Mouse (Mus musculus) hindbrain, postnatal 0 days (tissue): ENCODE measurements around the gene Eif2ak4. TPM values are rescaled to one million over a fixed set of nuclear protein-coding genes. Genes with fewer than 3 reads are reported as not detected.

Source experiments
- ATAC-seq: fragments of 200-750 bp; cut with Nextera tagmentation; 2 replicates; pipeline ENCODE4 v1.8.0; 2017; ENCODE audit warnings: mild to moderate bottlenecking, moderate TSS enrichment, moderate library complexity
- DNase-seq: peaks from one replicate; pipeline ENCODE4 v3.0.0-alpha.2; 2015; ENCODE audit warnings: low spot score
- H3K27ac ChIP-seq: fragments of 300-500 bp; sonication (generic); 2 replicates; pipeline ENCODE4 v1.5.1; 2014; ENCODE audit warnings: mild to moderate bottlenecking
- H3K27me3 ChIP-seq: fragments of 300-500 bp; sonication (generic); 2 replicates; pipeline ENCODE4 v1.6.1; 2014; ENCODE audit warnings: low read length, mixed read lengths; ENCODE audit not compliant: insufficient read depth
- H3K36me3 ChIP-seq: fragments of 300-500 bp; sonication (generic); 2 replicates; pipeline ENCODE4 v1.6.1; 2014; ENCODE audit warnings: low read length, mixed read lengths; ENCODE audit not compliant: insufficient read depth
- H3K4me1 ChIP-seq: fragments of 300-500 bp; sonication (generic); 2 replicates; pipeline ENCODE4 v1.6.1; 2014; ENCODE audit warnings: antibody characterized with exemption, low read length, mixed read lengths; ENCODE audit not compliant: insufficient read depth
- H3K4me2 ChIP-seq: fragments of 300-500 bp; sonication (generic); 2 replicates; pipeline ENCODE4 v1.6.1; 2014; ENCODE audit warnings: low read depth, mild to moderate bottlenecking, low read length, moderate library complexity, mixed read lengths
- H3K4me3 ChIP-seq: fragments of 300-500 bp; sonication (generic); 2 replicates; pipeline ENCODE4 v1.5.1; 2014; ENCODE audit warnings: low read length
- H3K9ac ChIP-seq: fragments of 300-500 bp; sonication (generic); replicated peaks from 2 replicates; pipeline ENCODE4 v1.6.1; 2014; ENCODE audit warnings: mild to moderate bottlenecking, low read length, moderate library complexity, mixed read lengths
- H3K9me3 ChIP-seq: fragments of 300-500 bp; sonication (generic); 2 replicates; pipeline ENCODE4 v1.6.1; 2016; ENCODE audit warnings: low read length, mixed read lengths
- CTCF ChIP-seq: IDR thresholded peaks from 2 replicates; pipeline ENCODE4 v1.5.1; 2016; ENCODE audit warnings: antibody characterized with exemption, control low read depth, low read depth
- WGBS: fragments of 180-500 bp; shearing (Covaris S2); extraction: QIAGEN DNeasy Blood & Tissue Kit; methylation state at CpG from one replicate; pipeline ENCODE4 v1.1.7; 2014; 5-methylcytosine and 5-hydroxymethylcytosine counted together
- polyA plus RNA-seq: library from polyadenylated mRNA; unstranded; fragments of >200 nt; fragmentation: Nextera tagmentation; extraction: Ambion mirVana; gene quantifications from 2 replicates; pipeline ENCODE4 v1.2.1, GENCODE M21; 2015
- total RNA-seq: library from RNA; depleted of rRNA; stranded (reverse); fragments of >200 nt; gene quantifications from 2 replicates; pipeline ENCODE4 v1.2.3, GENCODE M21; 2014; rRNA removed

Gene Eif2ak4
- total and polyA plus RNA-seq, 2 experiments from 2014 or later = 7.1 to 16.3 TPM

- ATAC-seq = no peak
- no peak for TF ChIP-seq CTCF
Observed at GRCm38 (mm10) chr2:118523163-118523730, 134.8 kb downstream of the Eif2ak4 start.

GRCm38 (mm10) chr2:118524811-118525210 is 136.4 kb downstream of the Eif2ak4 start:
- H3K9ac ChIP-seq = no peak overlapping the region
- DNase-seq (no peak), ATAC-seq (no peak)
- no peak overlapping the region for H3K27ac ChIP-seq
- WGBS = 89% methylated on average over 3 of the region's 3 CpGs
- no peak overlapping the region for H3K4me3 ChIP-seq
- H3K4me1 ChIP-seq = 0 out of 2 replicates have a peak, but pooled peaks cover 8% of the 10 kb centered on the region
- no peaks in the 10 kb centered on the region for H3K9me3 ChIP-seq
- no peak for TF ChIP-seq CTCF
- H3K36me3 ChIP-seq = no peaks in the 10 kb centered on the region
- no peak overlapping the region for H3K4me2 ChIP-seq
- H3K27me3 ChIP-seq = no peaks in the 10 kb centered on the region

More at GRCm38 (mm10) chr2:118523163-118523730, 134.8 kb downstream of the Eif2ak4 start:
- Histone ChIP-seq H3K9me3 (no peaks in the 10 kb centered on the region), H3K4me3 (no peak overlapping the region), H3K27ac (no peak overlapping the region), H3K4me1 (no peaks in the 10 kb centered on the region), H3K27me3 (no peaks in the 10 kb centered on the region), H3K36me3 (no peaks in the 10 kb centered on the region), H3K9ac (no peak overlapping the region), H3K4me2 (no peak overlapping the region)
- 40% methylated on average over 5 of the region's 5 CpGs for WGBS
- DNase-seq = no peak

Other genes starting within 250 kb of the Eif2ak4 start
- gene Fsip1, start 131.7 kb upstream of the Eif2ak4 start, total RNA-seq = 0.58 and 1.5 TPM in 2 replicates
- gene Fsip1, start 131.7 kb upstream of the Eif2ak4 start, polyA plus RNA-seq = 3.7 and 3.9 TPM in 2 replicates
- 11.6 and 17.3 TPM in 2 replicates for gene Gpr176, start 15.2 kb upstream of the Eif2ak4 start, total RNA-seq
- 6.7 and 8.4 TPM in 2 replicates for gene Gpr176, start 15.2 kb upstream of the Eif2ak4 start, polyA plus RNA-seq
- 126 and 151 TPM in 2 replicates for gene Srp14, start 91.1 kb downstream of the Eif2ak4 start, total RNA-seq
- gene Srp14, start 91.1 kb downstream of the Eif2ak4 start, polyA plus RNA-seq = 330 and 361 TPM in 2 replicates
- gene Bmf, start 161.1 kb downstream of the Eif2ak4 start, total RNA-seq = 10.4 and 10.6 TPM in 2 replicates
- 1.3 and 1.4 TPM in 2 replicates for gene Bmf, start 161.1 kb downstream of the Eif2ak4 start, polyA plus RNA-seq
- gene Bub1b, start 209.6 kb downstream of the Eif2ak4 start, total RNA-seq = 15.1 and 16.3 TPM in 2 replicates
- 11.5 and 13.0 TPM in 2 replicates for gene Bub1b, start 209.6 kb downstream of the Eif2ak4 start, polyA plus RNA-seq